Mouse (Mus musculus) stomach, postnatal 0 days (tissue): ENCODE data around the gene Tmx1.

Experiments
- CTCF ChIP-seq: IDR thresholded peaks from 2 replicates; pipeline ENCODE4 v1.5.1; 2016; ENCODE audit warnings: antibody characterized with exemption, low read depth, mild to moderate bottlenecking, moderate library complexity
- EP300 ChIP-seq: optimal IDR thresholded peaks from 2 replicates; pipeline ENCODE3; 2016; ENCODE audit warnings: antibody characterized with exemption

DNA sequence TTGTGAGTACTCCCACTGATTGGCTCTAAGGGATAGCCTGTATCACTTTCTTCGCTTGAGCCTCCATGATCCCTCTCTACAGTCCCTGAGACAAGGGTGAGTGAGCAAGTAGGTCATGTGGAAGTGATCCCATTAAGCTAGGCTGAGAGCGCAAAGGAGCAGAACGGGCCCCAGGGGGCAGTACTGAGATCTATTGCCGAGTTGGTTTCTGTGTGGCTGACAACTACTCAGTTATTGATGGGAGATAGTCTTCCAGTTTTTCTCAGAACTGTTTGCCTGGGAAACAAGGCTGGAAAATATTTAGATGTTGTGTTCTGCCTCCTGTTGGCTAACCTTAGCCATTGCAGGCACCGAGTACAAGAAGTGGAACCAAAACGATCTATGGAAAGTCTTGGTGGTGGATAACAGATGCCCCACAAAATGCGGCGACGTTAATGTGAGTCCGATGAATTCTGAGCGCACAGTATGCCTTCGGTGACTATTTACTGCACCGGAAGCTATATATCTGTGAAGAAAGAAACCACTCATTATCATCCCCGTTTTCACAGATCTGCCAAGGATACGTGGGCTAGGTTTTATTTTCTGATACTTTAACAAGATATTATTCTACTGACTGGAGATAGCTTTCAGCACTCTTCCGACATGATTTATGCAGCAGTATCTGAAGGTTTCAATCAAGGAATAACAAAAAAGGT, 24.8 kb downstream of the Tmx1 start:
- TF ChIP-seq EP300 (no peak), CTCF (peak; percentile 54)
